Mouse (Mus musculus) MEL (cell line): ENCODE measurements around the gene Tm4sf19.

Source experiments
- CTCF ChIP-seq, 3 experiments: IDR thresholded peaks in 2 of 3; conservative IDR thresholded peaks in 1 of 3; 2 replicates each; pipeline ENCODE4 v1.5.1; 2011 to 2012; ENCODE audit warnings: low read length in 3 of 3, low read depth in 2 of 3, mild to moderate bottlenecking in 2 of 3, improper control_type of control experiment in 1 of 3, inconsistent platforms in 1 of 3, mixed read lengths in 1 of 3, moderate library complexity in 1 of 3; ENCODE audit not compliant: control insufficient read depth in 1 of 3, insufficient read depth in 1 of 3, poor library complexity in 1 of 3, severe bottlenecking in 1 of 3
- EP300 ChIP-seq, 2 experiments: IDR thresholded peaks; 2 replicates each; pipeline ENCODE4 v1.6.1; 2011; ENCODE audit warnings: improper control_type of control experiment in 2 of 2, low read length in 2 of 2, low read depth in 1 of 2, mild to moderate bottlenecking in 1 of 2
- ETS1 ChIP-seq: IDR thresholded peaks from 2 replicates; pipeline ENCODE4 v1.6.1; 2012; ENCODE audit warnings: low read depth, mild to moderate bottlenecking, inconsistent platforms, low read length, improper control_type of control experiment, moderate library complexity
- HCFC1 ChIP-seq: IDR thresholded peaks from 2 replicates; pipeline ENCODE4 v1.6.1; 2012; ENCODE audit warnings: low read depth, mild to moderate bottlenecking, inconsistent platforms, low read length, improper control_type of control experiment, moderate library complexity
- MYC ChIP-seq: IDR thresholded peaks from 2 replicates; pipeline ENCODE4 v1.6.1; 2011; ENCODE audit warnings: low read depth, mild to moderate bottlenecking, low read length, improper control_type of control experiment, moderate library complexity
- POLR2A ChIP-seq, 2 experiments: IDR thresholded peaks; 2 replicates each; pipeline ENCODE4 v1.6.1; 2011 to 2012; ENCODE audit warnings: low read length in 2 of 2, mild to moderate bottlenecking in 2 of 2, control low read depth in 1 of 2, improper control_type of control experiment in 1 of 2, low read depth in 1 of 2, moderate library complexity in 1 of 2; ENCODE audit not compliant: control insufficient read depth in 1 of 2, insufficient read depth in 1 of 2, poor library complexity in 1 of 2
- RCOR1 ChIP-seq: IDR thresholded peaks from 2 replicates; pipeline ENCODE4 v1.6.1; 2012; ENCODE audit warnings: low read depth, mild to moderate bottlenecking, inconsistent platforms, low read length, improper control_type of control experiment
- UBTF ChIP-seq: IDR thresholded peaks from 2 replicates; pipeline ENCODE4 v1.6.1; 2012; ENCODE audit warnings: low read depth, mild to moderate bottlenecking, inconsistent platforms, low read length, improper control_type of control experiment, moderate library complexity, borderline replicate concordance; ENCODE audit not compliant: insufficient read depth

DNA sequence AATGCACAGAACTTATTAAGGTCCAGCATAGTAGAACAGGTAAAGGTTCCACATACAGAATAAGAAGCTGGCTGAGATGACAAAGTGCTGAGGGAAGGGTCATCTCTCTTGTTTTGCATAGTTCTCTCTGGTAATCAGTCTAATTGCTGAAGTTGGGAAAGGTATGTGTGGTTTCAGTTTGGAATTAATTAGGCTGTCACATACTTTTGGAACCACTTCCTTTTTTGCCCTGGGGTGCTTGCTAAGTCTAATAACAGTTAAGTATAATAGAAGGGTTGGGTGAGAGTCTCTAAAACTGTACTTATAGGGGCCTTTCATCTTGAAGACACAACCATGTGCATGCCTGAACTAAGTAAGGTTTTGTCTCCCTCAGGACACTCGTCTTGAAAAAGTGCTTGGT lies 36.4 kb downstream of the Tm4sf19 start:
- peak; percentile 21 to 59; a peak in 2 of 4 replicates for TF ChIP-seq EP300 (IDR thresholded peaks at IDR 0.05; ENCODE audit: low read depth in 1 of 2, low read length in 2 of 2)
- no peak for TF ChIP-seq MYC
- no peak for TF ChIP-seq ETS1
- no peak; the same call in 1 of the 2 replicates for TF ChIP-seq RCOR1
- TF ChIP-seq CTCF (IDR thresholded peaks at IDR 0.05 in 2 of 3, conservative IDR thresholded peaks at IDR 0.05 in 1 of 3; ENCODE audit: control insufficient read depth in 1 of 3, insufficient read depth in 1 of 3, low read depth in 2 of 3, low read length in 3 of 3, poor library complexity in 1 of 3, severe bottlenecking in 1 of 3): no peak
- no peak for TF ChIP-seq POLR2A (IDR thresholded peaks at IDR 0.05; ENCODE audit: control insufficient read depth in 1 of 2, insufficient read depth in 1 of 2, low read depth in 1 of 2, low read length in 2 of 2, poor library complexity in 1 of 2)
- TF ChIP-seq UBTF: no peak
- TF ChIP-seq HCFC1: no peak
